Mouse (Mus musculus): Measurements from ENCODE around the gene Stk10.
A peak's percentile ranks its signal among the peaks of the same experiment; 100 is the strongest.
"Not testable (repeated sequence)": the region's sequence is repeated elsewhere in the genome, so short reads cannot be mapped to it uniquely, and the experiment has no call there.

The Stk10 gene

DNA sequence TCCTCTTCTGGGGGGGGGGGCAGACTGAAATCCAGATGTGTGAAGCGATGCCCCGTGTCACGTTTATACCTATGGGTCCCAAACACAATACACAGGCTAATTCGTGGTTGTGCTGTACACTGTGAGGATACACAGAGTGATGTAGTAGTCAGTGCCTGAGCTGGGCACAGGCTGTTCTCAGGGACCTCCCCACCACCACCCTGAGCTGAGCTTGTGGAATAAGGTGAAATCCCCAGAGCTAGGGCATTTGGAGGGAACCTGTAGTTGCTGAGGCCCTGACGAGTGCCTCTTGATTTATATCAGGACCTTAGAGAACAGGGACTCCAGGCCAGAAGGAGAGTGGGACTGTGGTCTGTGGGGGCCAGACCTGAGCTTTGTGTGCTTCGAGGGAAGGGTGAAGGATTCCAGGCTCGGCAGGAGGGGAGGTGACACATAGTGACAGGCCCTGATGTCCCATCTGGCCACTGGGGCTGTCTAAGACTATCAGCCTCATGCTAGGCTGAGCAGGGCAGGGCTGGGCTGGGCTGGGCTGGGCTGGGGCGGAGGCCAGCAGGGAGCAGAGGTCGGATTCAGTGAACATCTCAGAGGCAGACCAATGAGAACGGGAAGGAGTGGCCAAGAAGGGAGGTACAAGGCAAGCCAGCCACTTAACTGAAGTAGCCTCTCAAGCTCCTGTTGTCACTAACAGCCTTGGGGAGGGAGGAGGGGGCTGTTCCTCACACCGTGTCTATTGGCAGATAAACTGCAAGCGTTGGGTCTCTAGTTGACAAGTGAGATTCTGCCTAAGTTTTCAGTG is 68.6 kb downstream of the Stk10 start:
- no peak for DNase-seq (ENCODE audit: low spot score)

DNA sequence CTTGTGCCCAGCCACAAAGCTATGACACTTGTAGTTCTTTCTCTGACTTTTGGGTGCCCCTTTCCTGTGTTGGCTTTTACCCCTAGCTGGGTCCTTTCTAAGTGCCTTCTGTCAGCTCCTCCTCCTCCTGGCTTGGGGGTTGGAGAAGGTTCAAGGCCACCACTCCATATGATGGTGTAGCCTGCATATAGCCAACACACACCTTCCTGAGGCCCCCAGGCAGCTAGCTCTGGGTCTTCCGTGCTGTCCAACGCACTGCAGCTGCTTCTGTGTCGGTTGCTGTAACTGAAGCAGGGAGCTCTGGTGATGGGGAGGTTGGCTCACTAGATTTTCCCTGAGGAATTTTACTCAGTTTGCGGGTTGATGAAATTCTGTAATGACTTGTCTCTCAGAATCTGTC is 71.6 kb downstream of the Stk10 start:
- DNase-seq (ENCODE audit: low spot score) = no peak

DNA sequence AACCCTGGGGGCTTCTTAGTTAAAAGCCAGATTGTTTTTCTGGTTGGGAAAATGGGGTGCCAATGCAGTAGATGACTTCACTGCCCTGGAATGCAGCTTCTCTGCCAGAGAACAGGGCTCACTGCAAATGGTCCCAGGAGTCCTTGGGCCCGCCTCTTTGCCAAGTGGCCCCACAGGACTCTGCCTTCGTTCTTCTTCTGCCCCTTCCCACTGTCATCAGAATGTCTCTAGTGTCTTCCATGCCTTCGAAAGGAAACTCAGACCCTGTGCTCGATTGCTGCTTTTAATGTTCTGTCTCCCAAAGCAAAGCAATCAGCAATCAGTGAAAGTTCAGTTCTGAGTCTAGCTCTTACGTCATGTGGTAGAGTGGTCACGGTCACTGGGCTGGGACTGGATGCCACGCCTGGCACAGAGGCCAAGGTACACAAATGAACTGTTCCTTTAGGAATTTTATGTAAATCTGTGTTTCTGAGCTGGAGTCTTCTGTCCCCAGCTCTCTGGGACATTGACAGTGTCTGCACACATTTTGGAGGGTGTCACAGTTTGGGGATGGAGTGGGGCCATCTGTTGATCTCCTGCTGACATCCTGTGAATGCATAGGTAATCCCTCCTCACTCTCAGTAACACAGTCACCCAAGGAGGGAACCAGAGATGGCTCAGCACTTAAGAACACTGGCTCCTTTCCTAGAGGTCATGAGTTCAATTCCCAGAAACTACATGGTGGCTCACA is 72.2 kb downstream of the Stk10 start:
- no peak for DNase-seq (ENCODE audit: low spot score)

DNA sequence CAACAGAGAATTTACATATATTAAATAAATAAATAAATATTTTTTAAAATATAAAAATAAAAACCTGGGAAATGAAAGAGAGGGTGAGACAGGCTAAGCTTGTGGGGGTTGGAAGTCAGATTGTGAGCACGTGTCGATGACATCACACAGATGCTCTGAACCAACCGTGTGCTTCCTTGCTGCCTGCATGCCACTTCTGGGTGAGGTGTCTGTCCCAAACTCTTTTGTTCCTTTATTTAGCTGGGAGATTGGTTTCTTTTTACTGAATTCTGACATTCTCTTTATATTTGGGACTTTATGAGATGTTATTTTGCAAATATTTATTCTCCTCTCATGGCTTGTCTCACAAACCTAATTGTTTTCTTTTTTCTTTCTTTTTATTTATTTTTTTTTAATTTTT is 72.8 kb downstream of the Stk10 start:
- no peak for DNase-seq (ENCODE audit: low spot score)

DNA sequence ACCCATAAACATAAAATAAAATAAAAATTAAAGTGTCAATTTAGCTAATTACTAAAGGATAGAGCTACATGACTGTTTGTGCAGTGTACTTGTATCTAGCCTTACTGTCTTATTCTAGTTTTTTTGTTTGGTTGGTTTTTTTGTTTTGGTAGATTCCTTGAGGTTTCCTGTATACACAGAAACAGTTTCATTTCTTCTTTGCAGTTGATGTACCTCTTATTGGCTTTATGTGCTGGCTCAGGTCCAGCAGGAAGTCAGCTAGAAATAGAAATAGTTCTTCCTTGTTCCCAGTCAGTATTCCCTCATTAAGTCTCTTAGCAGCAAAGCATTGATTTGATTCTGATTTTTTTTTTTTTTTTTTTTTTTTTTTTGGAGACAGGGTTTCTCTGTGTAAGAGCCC is 74.2 kb downstream of the Stk10 start:
- DNase-seq (ENCODE audit: low spot score) = no peak

DNA sequence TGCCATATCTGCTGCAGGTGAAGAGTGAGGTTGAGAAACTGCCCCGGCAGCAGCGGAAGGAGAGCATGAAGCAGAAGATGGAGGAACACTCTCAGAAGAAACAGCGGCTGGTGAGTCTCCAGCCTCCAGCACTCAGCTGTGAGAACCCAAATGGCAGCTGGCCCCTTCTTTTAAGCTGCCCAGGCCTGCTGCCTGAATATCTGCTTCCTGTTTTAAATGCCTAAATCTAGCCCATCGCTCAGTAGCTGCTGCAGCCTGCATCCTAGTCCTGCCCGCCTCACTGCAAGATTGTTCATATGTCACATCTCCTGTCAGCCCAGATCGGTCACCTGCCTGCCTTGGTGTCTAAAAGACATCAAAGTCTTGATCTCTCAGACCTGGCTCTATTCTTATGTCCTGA is 77.5 kb downstream of the Stk10 start:
- no peak for DNase-seq (ENCODE audit: low spot score)

DNA sequence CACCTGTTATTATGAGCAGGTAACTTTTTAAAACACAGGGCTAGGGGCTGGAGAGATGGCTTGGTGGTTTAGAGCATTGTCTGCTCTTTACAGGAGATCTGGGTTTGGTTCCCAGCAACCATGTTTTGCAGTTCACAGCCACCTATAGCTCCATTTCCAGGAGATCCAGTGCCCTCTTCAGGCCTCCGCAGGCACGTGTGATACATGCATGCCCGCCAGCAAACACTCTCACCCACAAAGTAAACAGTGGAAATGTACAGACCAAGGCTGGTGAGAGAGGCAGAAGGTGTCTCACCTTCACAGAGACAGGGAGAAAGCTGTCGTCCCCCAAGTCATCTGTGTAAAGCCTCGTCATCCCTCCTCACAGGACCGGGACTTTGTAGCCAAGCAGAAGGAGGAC is 79.2 kb downstream of the Stk10 start:
- no peak for DNase-seq (ENCODE audit: low spot score)

DNA sequence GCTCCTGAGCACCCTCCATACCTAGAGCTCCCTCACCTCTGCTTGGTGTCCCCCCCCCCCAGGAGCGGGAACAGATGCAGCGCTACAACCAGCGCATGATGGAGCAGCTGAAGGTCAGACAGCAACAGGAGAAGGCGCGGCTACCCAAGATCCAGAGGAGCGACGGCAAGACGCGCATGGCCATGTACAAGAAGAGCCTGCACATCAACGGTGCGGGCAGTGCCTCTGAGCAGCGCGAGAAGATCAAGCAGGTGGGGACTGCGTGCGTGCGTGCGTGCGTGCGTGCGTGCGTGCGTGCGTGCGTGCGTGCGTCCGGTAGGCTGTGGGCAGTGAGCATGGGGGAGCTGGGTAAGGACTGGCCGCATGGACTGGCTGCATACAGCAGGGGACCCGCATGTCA is 81.4 kb downstream of the Stk10 start:
- no peak for DNase-seq (ENCODE audit: low spot score)

DNA sequence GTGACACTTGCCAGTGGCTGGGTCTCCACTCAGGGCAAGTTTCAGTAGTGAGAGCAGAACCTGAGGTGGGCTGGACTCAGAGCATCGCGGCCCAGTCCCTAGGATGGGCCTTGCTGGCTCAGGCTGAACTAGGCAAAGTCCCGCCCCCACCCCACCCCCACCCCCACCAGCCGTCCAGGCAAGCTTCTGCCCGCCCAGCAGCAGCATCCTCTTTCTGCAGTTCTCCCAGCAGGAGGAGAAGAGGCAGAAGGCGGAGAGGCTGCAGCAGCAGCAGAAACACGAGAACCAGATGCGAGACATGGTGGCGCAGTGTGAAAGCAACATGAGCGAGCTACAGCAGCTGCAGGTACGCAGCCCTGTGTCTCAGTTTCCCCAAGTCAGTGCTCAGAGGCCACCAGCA is 82.5 kb downstream of the Stk10 start:
- no peak for DNase-seq (ENCODE audit: low spot score)

DNA sequence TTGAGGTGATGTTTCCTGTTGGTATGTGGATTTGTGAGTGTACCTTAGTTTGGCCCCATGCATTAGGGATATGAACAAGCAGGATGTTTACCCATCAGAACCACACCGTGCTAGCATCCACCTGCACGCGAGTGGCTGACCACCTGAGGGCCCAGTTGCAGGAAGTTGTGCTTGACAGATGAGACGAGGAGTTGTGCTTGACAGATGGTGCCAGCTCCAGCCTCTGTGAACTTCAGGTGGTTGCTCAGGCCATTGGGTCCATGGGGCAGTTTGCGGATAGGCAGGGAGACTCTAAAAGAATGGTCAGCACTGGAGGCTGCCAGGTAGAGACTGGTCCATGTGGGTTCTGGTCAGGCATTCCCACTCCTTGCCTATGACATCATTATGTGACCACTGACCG is 83.0 kb downstream of the Stk10 start:
- DNase-seq (ENCODE audit: low spot score) = no peak

DNA sequence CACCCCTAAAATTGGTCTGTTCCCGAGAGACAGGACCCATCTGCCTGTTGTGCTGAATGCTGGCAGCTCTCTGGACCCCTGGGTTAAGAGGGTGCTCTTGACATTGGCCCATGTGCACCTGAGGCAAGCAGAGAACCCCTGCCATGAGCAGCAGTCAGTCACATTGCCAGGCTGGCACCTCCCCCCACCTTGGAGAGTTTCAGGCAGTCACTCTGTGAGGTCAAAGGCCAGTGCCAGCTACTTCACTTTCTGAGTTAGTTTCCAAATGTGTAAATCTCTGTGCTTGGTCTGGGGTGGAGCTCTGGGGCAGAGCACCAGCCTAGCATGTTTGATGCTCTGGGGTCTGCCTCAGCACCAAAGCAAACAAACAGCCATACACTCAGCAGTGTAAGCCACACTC is 84.9 kb downstream of the Stk10 start:
- no peak for DNase-seq (ENCODE audit: low spot score)

DNA sequence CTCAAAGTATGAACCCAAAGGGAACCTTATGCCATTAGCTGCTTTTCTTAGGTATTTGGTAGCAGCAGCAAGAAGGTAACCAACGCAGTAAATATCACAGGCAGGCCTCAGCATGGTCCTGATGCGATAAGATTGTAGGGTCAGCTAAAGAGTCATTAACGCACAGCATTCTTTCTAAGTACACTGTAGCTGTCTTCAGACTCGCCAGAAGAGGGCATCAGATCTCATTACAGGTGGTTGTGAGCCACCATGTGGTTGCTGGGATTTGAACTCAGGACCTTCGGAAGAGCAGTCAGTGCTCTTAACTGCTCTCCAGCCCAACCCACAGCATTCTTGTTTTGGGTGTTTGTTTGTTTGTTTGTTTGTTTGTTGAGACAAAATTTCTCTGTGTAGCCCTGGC is 85.5 kb downstream of the Stk10 start:
- not testable (repeated sequence) for DNase-seq (ENCODE audit: low spot score)

DNA sequence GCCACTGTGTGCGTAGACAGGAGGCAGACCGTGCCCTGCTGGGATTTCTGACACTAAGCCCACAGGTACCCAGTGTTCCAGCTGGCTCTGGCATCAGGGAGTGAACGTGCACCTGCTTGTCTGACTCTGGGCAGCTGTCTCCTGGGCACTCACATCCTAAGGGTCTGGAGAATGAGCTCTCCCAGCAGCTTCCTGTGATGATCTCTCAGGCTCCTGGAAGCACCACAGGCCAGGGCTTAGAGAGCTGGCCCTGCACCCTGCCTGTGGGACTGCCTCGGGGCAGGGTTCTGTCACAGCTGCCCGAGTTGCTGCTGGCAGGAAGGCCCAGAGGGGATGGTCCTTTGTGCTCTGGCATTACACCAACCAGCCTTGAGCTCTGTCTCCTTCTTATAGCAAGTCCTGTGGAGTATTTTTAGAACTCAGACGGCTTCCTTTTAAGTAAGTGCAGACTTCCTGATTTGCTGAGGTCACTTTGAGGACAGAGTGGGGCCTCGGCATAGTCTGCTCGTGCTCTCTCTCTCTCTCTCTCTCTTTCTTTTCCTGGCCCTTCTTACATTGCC is 86.2 kb downstream of the Stk10 start:
- no peak for DNase-seq (ENCODE audit: low spot score)

DNA sequence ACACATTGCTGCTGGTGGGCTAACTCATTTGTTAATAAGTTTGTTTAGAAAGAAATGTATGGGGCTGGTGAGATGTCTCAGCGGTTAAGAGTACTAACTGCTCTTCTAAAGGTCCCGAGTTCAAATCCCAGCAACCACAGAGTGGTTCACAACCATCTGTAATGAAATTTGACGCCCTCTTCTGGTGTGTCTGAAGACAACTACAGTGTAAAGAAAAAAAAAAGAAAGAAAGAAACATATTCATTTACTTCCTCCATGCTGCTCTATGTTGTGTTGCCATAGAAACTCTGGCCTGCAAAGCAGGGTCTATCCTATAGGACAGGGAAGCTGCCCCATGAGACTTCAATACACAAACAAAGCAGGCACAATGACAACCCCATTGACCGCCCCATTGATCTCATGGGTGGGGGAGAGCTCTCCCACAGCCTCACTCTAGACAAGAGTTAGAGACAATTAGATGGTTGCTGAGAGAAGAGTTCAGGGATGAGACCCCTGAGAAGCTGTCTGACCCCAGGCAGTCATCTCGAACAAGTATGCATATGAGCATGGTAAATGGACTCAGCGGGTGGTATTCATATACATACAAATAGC is 86.9 kb downstream of the Stk10 start:
- DNase-seq (ENCODE audit: low spot score) = no peak

DNA sequence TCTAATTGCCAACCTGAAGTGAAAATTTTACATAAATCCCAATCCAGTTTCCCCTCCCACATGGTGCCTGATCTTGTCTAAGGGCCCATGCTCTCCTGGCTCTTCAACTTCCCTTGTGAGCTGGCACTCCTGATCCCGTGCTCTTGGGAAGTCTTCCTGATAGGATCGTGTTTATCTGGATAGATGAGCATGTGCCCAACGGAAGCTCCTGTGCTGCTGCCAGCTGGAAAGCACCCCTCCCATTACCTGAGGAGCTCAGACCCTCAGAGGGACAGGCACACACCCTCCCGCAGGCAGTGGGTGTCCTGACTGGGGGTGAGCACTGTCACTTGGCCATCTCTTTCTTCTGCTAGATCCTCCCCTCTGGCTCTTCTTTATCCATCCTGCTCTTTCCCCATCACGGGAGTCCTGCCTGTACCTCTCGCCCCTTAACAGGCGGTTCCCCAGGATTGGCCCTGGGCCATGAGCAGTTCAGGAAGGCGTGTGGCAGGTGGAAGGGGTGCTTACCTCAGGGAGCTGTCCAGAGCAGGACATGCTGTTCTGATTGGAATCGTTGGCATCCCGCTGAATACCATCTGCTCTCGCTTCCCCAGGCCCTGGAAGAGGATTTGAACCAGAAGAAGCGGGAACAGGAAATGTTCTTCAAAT is 88.8 kb downstream of the Stk10 start:
- no peak for DNase-seq (ENCODE audit: low spot score)

DNA sequence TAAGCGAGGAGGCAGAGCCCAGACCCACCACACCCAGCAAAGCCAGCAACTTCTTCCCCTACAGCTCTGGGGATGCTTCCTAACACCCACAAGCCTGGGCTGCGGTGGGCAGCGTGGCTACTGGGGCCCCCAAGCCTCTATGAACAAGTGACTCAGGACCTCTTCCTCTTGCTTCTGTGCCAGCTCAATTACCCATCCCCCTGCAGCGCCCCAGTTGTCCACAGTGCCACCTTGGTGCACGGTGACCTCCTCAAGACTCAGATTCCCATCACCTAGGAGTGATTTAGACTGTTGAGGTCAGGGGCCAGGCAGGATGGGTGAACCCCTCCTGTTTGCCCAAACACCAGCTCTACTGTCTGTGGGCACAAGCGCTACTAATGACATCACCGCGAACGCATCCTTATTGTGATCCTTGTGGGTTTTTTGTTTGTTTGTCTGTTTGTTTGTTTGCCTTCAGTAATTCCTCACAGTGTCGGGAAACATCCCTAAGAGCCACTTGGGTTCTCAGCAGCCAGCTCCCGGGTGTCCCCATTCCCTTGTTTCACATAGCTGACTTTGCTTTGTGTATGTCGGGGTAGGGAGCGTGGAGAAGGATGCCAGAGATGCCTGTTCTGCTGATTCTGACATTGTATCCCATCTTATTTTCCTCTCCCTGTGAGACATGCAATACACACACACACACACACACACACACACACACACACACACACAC is 89.5 kb downstream of the Stk10 start:
- DNase-seq (ENCODE audit: low spot score) = no peak

DNA sequence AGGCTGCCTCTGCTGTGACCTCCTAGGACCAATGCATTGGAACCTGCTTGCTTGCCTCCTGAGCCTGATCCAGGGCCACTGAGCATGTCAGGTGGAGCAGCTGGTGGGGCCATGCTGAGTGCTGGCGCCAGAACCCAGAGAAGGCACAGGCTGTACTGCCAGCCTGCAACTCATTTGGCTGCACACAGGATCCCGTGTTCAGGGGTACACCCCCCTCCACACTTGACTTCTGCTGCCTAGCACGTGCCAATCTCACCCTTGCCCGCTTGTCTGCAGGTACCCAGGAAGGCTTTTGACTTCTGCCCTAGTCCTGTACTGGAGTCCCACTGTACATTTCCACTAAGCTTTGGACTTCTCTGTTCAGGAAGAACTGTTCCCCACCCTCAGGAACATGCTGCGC is 90.1 kb downstream of the Stk10 start:
- DNase-seq (ENCODE audit: low spot score) = no peak

DNA sequence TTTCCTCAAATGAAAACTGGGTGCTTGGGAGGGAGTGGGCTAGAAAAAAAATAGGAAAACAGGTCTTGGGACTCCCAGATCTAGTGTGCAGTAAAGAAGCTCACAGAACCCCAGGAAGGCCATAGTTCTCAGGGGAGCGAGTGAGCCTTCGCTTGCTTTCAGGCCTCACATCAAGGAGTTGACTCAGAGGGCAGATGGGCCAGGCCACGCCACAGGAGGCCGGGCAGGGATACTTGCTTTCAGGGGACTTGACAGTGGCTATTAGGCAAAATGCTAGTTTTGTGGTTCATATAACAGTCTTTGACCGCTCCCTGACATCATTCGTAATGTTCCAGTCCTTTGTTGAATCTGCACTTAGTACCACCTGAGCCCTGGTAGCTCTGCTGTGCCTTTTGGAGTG is 90.8 kb downstream of the Stk10 start:
- no peak for DNase-seq (ENCODE audit: low spot score)

DNA sequence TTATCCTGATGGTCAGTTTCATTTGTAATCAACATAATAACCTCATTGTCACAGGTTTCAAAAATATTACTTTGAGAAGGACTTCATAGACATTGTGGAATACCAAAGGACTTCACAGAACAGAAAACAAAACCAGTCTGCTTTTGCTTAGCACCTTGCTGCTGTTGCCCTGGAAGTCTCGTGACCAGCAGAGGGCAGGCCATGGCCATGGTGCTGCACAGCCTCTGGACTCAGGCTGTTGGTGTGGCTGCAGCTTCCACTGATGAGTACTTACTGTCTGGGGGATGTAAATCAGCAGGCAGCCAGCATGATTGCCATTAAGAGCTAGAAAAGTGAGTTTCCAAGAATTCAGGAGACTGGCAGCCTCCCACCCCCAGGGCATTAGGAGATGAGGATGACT is 92.6 kb downstream of the Stk10 start:
- DNase-seq (ENCODE audit: low spot score) = peak; percentile 21

DNA sequence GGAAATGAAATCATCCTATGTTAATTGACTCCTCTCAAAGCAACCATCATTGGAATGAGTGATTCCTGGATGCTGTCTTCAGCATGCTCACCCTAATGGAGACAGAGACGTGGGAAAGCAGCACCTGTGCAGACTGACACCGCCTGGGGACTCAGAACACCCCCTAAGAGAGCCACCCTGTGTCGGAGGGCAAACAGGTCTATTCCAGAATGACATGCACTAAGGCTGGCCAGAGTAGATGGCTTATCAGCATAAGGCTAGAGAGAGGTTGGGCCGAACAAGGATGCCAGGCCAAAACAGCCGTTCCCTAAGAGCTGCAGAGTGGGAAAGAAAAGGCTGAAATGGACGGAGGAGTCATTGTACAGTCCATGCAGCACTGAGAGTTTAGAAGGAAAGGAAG is 93.0 kb downstream of the Stk10 start:
- no peak for DNase-seq (ENCODE audit: low spot score)

DNA sequence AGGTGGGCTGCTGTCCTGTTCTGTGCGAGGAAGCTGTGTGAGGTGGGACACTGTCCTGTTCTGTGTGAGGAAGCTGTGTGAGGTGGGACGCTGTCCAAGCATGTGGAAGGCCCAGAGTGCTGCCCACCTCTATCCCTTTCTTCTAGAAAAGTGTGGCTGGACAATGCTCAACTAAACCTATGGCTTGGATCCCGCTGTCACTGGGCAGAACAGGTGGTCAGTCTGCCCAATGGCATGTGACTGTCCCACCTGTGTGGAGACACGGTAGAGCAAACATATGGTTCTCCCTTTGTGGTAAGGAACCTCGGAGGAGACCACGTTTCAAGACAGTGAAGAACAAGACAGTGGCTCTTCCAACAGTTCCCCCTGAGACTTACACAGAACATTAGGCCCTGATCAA is 94.8 kb downstream of the Stk10 start:
- no peak for DNase-seq (ENCODE audit: low spot score)

DNA sequence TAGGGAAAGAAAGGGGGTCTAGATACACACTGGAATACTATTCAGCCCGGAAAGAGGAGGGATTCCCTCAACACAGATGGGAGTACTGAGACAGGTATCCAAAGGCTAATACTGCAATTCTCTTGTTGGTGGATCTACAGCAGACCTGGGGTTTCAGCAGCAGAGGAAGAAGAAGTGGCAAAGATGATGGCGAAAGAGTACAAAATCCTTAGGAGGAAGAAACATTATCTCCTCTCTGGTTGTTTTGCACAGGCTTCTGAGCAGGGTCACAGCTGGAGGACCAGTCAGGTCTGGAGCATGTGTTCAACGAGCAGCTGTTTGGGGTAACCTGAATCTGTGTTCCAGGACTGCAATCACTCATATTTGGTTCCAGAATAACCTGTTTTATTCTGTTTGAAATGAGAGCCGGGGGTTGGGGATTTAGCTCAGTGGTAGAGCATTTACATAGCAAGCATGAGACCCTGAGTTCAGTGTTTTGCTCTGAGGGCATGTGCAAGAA is 96.7 kb downstream of the Stk10 start:
- DNase-seq (ENCODE audit: low spot score) = no peak
